Mouse (Mus musculus): ENCODE data around the gene Mpp6.

The Mpp6 gene

DNA sequence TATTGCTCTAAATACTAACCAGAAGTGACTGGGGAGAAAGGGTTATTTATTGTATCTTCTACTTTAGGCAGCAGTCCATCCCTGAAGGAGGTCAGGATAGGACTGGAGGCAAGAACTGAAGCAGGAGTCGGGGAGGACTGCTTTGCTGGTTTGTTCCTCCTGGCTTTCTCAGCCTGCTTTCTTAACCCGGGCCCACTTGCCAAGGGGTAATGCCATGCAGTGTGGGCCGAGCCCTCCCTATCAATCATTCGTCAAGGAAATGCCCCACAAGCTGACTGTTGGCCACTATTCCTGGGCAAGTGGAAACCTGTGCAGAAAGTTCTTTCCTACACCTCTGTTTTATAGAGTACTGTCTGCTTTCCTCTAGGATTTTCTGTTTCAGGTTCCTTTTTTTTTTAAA lies 39.3 kb downstream of the Mpp6 start:
- no peak for DNase-seq (ENCODE audit: low spot score in 2 of 2)

DNA sequence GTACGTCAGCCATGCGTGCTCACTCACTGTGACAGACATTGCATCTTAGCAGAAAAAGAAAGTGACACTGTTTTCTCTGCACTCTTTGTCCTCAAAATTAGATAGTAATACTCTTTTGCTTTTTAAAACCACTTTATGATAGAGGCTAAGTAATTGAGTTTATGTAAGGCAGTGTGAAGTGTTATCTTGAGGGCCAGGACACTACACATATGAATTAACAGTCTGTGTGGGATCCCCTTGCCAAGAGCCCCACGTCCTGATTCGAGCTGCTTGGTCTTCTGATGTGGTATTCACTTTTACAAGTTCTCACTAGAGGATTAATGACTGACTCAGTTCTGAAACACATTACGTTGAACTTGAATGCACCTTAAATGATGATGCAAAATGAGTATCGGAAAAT lies 49.8 kb downstream of the Mpp6 start:
- DNase-seq (ENCODE audit: low spot score in 2 of 2) = no peak

DNA sequence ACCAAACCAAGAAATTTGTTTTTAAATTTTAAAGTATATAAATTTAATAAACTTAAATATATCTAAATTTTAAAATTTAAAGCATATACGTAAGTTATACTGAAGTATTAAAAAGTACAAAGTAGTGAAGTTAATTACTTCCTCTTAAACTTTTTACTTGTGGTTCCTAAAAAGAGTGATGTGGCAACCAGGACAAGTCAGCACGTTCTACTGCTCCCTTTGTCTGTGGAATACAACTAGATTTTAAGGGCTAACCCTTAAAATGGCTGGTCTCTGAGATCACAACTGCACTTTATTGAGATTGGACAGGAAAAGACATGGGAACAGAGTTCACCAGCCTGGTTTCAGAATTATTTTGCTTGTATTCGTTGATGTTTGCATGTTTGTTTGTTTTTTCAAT lies 53.0 kb downstream of the Mpp6 start:
- DNase-seq (ENCODE audit: low spot score in 2 of 2) = no peak

DNA sequence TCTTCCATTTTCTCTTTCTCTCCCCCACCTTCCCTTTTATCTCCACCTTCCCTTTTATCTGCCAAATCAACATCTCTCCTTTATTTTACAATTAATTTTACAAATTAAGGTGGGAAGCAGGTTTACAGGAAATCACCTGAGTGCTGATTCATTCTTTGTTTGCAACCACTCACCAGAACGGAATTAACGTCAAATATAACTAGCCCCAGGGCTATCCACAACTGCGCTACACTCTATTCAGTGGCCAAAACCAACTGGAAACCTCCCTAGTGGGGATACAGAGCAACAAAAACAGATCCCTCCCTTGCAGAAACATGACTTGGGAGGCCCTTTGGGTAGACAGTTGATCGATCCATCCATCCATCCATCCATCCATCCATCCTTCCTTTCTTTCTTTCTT lies 58.8 kb downstream of the Mpp6 start:
- no peak for DNase-seq (ENCODE audit: low spot score in 2 of 2)

DNA sequence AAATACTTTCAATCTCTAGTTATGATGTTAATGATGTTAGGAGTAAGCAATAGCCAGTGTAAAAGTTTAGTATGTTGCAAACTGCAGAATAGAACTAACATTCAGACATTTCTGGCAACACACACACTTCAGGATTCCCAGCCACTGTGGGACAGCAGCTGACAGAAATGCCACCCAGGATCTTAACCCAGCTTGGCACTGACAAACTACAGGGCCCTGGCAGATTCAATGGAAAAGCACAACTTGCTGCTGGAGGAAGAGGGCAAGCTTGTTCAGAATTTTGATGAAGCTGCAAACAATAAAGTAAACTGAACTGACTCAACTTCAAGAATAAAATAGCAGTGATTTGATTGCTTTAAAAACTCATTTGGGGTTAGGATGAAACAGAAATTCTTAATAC lies 59.7 kb downstream of the Mpp6 start:
- no peak for DNase-seq (ENCODE audit: low spot score in 2 of 2)

DNA sequence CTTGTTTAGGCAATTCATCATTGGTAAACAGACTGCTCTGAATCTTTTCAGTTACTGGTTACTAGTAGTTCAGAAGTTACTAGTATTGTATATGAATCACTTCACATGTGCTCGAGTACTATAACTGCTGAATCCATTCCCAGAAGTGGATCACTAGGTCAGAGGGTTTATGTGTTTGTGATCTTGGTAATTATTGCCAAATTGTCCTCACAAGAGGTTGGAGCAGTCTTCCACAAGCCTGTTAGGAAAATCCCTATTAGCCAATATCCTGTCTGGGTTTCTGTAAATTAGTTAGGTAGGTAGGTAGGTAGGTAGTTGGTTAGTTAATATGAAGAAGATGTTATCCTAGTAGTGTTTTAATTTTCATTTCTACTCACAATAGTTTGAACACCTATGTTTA lies 65.7 kb downstream of the Mpp6 start:
- no peak for DNase-seq (ENCODE audit: low spot score in 2 of 2)

DNA sequence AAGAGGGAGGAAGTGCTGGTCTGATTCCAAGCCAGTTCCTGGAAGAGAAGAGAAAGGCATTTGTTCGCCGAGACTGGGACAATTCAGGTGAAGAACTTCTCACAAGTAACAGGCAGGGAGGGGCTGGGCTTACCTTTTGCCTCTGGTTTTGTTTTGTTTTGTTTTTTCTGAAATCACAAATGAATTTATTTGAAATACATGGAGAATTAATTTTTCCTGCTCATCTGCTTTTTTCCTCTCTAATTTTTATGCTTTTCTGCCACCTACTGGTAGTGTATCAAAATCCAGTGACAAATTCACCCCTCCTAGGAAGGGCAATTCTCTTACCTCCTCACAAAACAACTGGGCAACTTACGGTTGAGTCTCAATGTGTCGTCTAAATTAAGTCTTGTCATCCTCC lies 70.1 kb downstream of the Mpp6 start:
- no peak for DNase-seq (ENCODE audit: low spot score in 2 of 2)

DNA sequence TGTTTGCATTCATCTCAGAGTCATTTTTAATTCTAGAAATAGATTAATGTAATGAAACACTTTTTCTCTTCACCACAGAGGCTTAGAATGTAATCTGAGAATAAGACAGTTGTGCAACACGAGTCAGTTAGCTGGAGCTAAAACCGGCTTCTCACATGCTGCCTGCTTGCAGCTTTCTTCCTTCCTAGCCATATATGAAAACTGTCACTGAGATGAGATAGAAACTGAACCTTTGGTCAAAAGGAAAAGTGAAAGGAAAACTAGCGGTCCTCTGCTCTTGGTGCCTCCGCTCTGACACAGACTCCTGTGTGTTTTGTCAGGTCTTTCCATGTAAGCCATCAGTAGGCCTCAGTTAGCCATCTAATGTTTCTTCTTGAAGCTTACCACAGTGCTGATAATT lies 77.9 kb downstream of the Mpp6 start:
- no peak for DNase-seq (ENCODE audit: low spot score in 2 of 2)

DNA sequence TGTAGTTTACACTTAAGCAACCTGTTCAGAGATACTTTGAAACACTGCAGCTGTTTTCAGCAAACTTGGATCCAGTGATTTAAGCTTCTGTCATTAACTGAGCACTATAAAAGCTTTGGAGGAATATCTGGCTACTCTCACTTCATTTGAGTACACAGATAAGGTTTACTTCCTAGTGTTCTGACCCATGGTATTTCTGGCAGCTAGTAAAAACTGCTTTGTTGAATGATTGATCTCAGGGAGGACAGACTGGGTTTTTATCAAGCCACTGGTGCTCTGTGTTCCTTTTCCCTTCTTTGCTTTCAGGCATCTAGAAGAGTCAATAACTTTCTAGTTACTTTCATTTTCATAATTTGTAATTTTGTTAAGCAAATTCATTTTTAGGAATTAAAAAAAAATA lies 79.3 kb downstream of the Mpp6 start:
- DNase-seq (ENCODE audit: low spot score in 2 of 2) = no peak

DNA sequence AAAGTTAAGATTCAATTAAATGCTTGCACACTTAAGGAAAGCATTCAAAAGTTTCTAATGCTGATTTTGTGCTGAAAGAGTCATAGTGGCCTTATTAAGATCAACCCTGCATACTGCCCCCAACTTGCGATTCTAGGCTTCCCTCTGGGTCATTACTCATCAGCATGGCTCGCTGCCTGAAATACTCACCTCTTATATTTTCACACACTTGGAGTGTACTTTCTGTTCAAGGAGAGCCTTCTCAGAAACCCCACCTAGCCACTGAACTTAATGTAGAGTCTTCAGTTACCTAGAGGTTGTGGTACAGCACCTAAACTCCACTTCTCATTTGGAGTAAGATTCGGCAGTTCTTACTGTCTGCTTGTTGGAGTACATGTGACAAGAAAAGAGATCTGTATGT lies 81.6 kb downstream of the Mpp6 start:
- DNase-seq (ENCODE audit: low spot score in 2 of 2) = no peak

DNA sequence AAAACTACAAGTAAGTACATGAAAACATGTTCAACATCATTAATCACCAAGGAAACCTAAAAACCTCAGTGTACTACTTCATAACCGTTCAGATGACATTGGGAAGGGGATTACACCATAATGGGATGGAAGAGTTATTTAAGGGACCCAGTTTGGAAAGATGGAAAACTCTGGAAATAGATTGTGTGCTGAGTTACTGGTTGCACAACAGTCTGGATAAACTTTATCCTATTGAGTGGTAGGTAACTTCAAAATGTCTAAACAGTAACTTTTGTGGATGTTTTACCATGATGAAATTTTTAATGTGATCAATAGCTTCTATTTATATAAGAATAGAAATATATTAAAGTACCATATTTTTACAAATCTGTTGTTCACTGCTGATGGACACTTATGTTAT lies 82.1 kb downstream of the Mpp6 start:
- no peak for DNase-seq (ENCODE audit: low spot score in 2 of 2)

DNA sequence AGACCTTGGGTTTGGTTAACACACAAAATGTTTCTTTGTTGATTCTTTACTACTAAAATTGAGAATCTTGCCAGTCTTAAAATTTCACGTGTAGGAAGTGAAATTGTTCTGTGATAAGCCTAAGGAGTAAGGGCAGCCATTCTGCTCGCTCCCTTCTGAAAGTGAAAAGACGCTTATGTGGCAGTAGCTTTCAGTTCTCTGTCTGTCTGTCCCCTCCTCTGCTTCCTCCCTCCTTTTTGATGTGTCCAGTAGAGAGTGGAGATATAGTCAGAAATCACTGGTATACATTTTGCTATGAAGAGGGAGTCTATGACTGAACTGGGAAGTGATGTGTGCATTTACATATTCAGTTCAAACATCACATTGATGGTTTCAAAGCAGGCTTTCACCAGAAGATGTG lies 82.8 kb downstream of the Mpp6 start:
- no peak for DNase-seq (ENCODE audit: low spot score in 2 of 2)

DNA sequence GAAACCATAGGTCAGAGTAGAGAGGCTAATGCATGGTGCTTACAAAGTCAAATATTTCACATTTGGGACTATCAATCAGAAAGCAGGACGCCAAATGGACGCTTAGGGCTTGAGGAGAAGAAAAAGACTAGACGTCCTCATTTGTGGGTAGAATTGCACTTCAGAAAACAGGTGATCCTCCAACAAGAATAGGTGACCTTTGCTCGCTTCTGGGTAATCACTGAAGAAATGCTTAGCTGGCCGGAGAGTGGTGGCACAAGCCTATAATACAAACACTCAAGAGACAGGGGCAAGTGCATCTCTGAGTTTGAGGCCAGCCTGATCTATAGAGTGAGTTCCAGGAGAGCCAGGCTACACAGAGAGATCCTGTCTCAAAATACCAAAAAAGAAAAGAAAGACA lies 83.8 kb downstream of the Mpp6 start:
- no peak for DNase-seq (ENCODE audit: low spot score in 2 of 2)

DNA sequence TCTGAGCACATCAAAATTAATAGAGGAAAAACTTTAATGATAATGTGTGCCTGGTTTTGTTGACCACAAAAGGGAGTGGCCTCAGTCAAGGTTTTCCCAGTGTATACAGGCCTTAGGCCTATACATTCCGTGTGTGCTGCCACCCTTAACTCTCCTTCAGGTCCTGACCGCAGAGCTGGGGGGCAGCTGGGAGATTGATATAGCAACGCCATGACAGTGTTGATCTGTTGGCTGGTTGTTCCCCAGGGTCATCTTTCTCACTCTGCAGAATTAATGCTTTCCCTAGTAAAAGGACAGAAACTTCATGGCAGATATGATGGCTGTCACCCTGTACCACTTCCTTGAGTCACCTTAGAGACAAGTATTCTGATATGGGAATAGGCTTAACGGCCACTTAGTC lies 94.3 kb downstream of the Mpp6 start:
- no peak for DNase-seq (ENCODE audit: low spot score in 2 of 2)

DNA sequence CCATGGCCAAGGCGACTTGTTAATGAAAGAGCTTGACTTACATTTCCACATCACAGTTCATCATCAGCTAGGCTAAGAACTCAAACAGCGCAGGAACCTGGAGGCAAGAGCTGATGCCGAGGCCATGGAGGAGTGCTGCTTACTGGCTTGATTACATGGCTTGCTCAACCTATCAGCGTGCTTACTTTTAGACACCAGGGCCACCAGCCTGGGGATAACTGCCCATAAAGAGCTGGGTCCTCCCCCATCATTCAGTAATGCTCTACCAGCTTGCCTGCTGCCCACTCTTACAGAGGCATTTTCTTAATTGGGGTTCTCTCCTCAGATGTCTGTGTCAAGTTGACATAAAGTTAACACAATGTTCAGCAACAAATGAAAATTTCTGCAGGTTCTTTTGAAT lies 95.1 kb downstream of the Mpp6 start:
- no peak for DNase-seq (ENCODE audit: low spot score in 2 of 2)

DNA sequence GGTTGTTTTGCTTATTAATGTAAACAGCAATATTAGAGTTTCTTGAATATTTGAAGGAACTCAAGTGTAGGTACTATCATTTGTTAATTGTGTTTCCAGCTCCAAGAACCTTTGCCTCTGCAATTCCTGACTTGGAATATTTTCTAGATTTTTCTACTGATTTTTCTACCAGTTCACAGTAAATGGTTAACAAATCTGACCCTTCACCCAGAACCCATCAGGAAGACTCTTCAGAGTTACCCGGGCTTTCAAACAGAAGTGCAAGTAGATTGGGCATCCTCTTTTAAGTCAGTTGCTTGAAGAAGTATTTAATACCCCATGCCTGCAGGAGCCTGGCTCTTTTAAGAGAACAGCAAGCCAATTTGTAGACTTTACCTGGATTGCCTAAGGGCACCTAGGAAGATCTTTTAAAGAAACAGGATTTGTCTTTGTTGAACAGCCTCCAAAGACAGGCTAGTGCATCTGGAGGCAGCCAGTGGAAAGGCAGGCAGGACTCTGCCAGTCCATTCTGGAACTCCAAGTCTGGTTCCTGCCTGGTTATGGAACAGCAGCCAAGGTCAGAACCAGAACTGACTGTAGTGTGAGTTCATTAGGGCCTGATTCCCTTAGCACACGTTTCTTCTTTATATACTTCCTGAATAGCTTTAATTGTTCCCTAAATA lies 104.8 kb downstream of the Mpp6 start:
- DNase-seq (ENCODE audit: low spot score in 2 of 2) = no peak

DNA sequence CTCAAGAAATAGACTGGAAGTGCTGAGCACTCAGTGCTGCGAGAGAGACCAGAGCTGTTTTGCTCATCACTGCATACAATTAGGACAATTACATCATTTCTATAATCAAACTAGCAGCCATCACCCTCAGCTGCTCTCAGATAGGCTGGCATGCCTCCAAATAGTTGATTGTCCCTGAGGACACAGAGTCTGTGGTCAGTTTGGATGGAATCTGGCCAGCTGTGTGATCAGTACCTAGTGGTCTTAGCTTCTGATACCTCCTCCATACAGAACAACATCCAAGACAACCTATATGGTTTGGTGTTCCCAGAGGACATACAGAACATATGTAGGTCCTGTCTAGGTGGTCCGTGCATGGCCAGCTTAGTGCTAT lies 105.3 kb downstream of the Mpp6 start:
- DNase-seq (ENCODE audit: low spot score in 2 of 2) = no peak

DNA sequence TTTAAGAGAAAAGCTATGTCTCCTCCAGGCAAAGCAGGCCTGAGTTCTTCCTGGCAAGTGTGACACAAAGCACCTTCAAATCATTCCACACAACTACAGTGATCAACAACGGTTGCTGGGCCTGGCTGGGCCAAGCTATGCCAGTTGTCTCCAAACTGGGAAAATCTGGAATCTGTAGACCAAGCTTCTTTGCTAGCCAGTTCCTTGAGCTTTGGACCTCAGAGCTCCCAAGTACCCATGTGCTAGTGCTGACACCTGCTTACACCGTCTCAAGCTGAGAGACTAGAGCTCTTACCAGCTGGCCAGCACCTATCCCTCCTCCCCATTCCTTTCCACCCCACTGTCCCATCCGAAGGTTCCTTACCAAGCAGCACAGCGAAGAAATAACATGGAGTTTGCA lies 105.9 kb downstream of the Mpp6 start:
- DNase-seq (ENCODE audit: low spot score in 2 of 2) = no peak

DNA sequence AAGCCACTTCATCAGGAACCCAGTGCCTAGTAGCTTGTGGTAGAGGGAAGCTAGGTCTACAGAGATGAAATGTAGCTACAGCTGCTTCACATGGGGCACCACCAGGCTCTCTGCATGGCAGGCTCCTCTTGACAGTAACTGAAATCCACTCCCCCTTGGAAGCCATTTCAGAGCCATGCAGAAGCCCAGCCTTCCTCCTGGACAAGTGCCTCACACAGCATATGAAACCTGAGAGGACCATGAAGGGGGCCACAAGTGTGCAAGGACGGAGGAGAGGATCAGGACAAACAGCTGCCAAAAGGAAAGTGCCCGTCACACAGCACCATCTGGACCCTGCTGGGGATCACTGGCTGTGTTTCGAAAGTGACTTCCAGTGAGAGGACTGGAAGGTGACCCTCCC lies 108.6 kb downstream of the Mpp6 start:
- DNase-seq (ENCODE audit: low spot score in 2 of 2) = no peak

DNA sequence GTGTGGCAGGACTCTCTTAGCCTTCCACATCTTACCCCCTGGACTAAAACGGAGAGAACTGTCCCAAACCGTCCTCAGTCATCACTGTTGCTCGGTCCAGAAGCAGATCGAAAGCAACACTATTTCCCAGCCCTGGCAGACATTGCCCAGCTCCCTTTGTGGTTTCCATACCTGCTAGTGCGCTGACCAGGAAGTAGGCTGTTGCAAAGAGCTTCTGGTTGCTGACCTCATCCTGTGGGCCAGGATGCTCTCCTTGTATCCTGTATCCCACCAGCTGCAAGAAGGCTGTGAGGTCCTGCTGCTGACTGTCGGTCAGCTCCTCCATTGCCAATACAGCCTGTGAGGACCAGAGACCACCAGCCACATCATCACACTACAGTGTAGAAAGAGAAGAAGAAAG lies 109.0 kb downstream of the Mpp6 start:
- DNase-seq (ENCODE audit: low spot score in 2 of 2) = no peak

DNA sequence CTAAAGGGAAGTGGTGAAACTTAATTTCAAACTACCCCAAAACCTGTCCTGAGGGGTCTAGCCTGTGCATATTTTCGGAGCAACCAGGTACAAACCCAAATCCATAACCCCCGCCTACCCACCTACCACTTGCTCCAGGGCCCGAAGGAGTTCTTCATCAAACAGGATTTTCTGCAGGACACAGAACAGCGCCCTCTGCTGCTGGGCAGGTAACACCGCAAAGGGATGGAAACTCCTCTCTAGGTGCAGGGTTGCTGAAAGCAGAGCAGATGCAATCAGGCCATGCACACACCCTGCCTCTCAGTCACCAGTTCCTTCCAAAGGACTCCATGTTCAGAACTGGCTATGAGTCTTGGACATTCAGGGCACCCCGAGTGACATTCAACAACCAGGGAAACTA lies 110.8 kb downstream of the Mpp6 start:
- peak; percentile 20 to 60 for DNase-seq (ENCODE audit: low spot score in 2 of 2)

DNA sequence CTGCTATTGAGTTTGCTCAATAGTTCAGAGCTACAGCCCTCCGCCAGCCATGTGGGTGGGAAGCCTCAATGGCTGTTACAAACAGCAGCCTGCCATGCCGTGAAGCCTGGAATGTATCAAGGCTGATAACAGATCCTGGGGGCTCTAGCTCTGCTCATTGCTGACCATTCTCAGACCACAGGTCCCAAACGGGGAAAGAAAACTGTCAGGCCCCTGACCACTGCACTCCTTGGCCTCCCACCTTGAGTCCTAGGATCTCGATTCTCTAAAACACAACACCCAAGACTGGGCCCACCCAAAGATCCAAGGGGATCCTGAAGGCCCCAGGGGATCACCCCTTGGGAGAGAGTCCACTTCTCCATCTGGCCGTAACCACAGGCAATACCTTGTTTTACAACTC lies 112.3 kb downstream of the Mpp6 start:
- DNase-seq (ENCODE audit: low spot score in 2 of 2) = no peak

DNA sequence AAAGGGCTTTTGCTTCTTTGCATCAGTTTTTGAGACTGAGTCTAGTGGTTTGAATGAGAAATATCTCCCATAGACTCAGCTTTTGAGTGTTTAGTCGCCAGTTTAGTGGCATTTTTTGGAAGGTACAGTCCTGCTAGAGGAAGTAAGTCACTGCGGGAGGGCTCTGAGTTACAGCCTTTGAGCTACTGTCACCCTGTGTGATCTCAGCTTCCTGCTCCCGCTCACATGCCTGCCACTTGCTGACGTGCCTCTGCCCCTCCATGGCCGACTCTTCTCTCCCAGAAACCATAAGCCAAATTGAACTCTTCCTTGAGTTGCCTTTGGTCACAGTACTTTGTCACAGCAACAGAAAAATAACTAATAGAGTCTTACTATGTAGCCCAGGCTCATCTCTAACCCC lies 112.9 kb downstream of the Mpp6 start:
- no peak for DNase-seq (ENCODE audit: low spot score in 2 of 2)

DNA sequence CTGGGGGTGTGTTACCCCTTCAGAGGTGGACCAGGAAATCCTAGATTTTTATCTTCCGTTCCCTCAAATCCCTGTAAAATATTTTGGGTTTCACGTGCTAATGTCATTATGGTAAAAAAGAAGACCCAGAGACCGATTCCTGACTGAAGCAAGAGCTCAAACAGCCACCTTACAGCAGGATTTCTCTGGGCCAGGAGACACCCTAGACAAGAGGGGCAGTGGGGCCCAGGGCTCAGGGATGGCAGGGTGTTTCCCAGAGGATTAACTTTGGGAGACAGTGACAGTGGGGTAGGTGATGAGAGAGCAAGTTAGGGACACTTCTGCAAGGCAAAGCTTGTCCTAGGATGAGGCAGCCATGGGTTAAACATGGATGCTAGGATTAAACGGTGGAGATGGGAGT lies 113.6 kb downstream of the Mpp6 start:
- no peak for DNase-seq (ENCODE audit: low spot score in 2 of 2)

DNA sequence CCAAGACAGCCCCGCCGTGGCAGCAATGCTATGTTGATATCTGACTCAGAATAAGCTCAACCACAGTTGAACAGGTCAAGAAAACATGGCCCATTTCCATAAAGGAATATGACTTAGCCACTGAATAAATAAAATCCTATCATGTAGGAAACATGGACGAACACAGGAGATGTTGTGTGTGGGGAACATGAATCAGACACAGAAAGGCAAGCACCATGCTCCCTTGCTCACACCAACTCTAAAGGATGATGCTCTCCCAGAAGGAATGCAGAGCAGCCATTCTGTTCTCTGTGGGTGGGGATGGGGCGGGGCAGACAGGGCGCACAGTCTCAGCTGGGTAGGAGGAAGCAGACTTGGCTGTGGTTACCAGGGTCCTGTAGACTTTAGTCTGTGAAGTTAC lies 115.2 kb downstream of the Mpp6 start:
- no peak for DNase-seq (ENCODE audit: low spot score in 2 of 2)

Data from spleen, postnatal 10 days (tissue).